Mouse (Mus musculus) myocyte (in vitro differentiated cells): Measurements from ENCODE around the gene Colec11. TPM values are rescaled to one million over a fixed set of nuclear protein-coding genes. Genes with fewer than 3 reads are reported as not detected.
A peak's percentile ranks its signal among the peaks of the same experiment; 100 is the strongest.

Experiments
- H3K27me3 ChIP-seq: one replicate; pipeline ENCODE4 v1.6.1; 2011; ENCODE audit not compliant: control insufficient read depth, insufficient read depth, insufficient read length
- H3K36me3 ChIP-seq: one replicate; pipeline ENCODE4 v1.6.1; 2011; ENCODE audit not compliant: control insufficient read depth, insufficient read depth
- H3K4me2 ChIP-seq: one replicate; pipeline ENCODE4 v1.6.1; 2011; ENCODE audit warnings: low read depth, control low read depth
- H3K4me3 ChIP-seq: one replicate; pipeline ENCODE4 v1.5.1; 2011; ENCODE audit warnings: mild to moderate bottlenecking, control low read depth, moderate library complexity
- H3K79me2 ChIP-seq: one replicate; pipeline ENCODE4 v1.6.1; 2011; ENCODE audit not compliant: control insufficient read depth, insufficient read depth
- H3ac ChIP-seq: one replicate; pipeline ENCODE4 v1.6.1; 2011; ENCODE audit not compliant: control insufficient read depth, insufficient read length
- CEBPB ChIP-seq: IDR thresholded peaks from 2 replicates; pipeline ENCODE4 v1.6.1; 2011; ENCODE audit warnings: mild to moderate bottlenecking, moderate library complexity; ENCODE audit not compliant: poor library complexity, insufficient read depth, severe bottlenecking
- E2F4 ChIP-seq: IDR thresholded peaks from one replicate; pipeline ENCODE4 v1.6.1; 2011; ENCODE audit warnings: mild to moderate bottlenecking, control low read depth, moderate library complexity; ENCODE audit not compliant: insufficient read depth
- MAX ChIP-seq: IDR thresholded peaks from one replicate; pipeline ENCODE4 v1.6.1; 2011; ENCODE audit warnings: low read depth, mild to moderate bottlenecking, control low read depth
- MYOD1 ChIP-seq, 3 experiments: IDR thresholded peaks; one replicate each; pipeline ENCODE4 v1.6.1; 2011; ENCODE audit warnings: control low read depth in 2 of 3, low read depth in 2 of 3, mild to moderate bottlenecking in 2 of 3, moderate library complexity in 1 of 3; ENCODE audit not compliant: insufficient read length in 2 of 3, control insufficient read depth in 1 of 3
- MYOG ChIP-seq, 3 experiments: IDR thresholded peaks; one replicate each; pipeline ENCODE4 v1.6.1; 2011; ENCODE audit warnings: control low read depth in 2 of 3, low read depth in 2 of 3, mild to moderate bottlenecking in 2 of 3; ENCODE audit not compliant: insufficient read length in 2 of 3, control insufficient read depth in 1 of 3, insufficient read depth in 1 of 3
- POLR2A ChIP-seq: IDR thresholded peaks from one replicate; pipeline ENCODE4 v1.6.1; 2011; ENCODE audit warnings: low read depth, mild to moderate bottlenecking, control low read depth, moderate library complexity; ENCODE audit not compliant: insufficient read length
- POLR2AphosphoS2 ChIP-seq: IDR thresholded peaks from one replicate; pipeline ENCODE4 v1.6.1; 2011; ENCODE audit warnings: low read depth, control low read depth; ENCODE audit not compliant: insufficient read length
- REST ChIP-seq: IDR thresholded peaks from one replicate; pipeline ENCODE4 v1.6.1; 2011; ENCODE audit warnings: mild to moderate bottlenecking, control low read depth, moderate library complexity; ENCODE audit not compliant: insufficient read depth, insufficient read length
- SRF ChIP-seq: IDR thresholded peaks from one replicate; pipeline ENCODE4 v1.6.1; 2011; ENCODE audit warnings: low read depth; ENCODE audit not compliant: control insufficient read depth, insufficient read length
- TCF12 ChIP-seq: IDR thresholded peaks from one replicate; pipeline ENCODE4 v1.6.1; 2011; ENCODE audit warnings: mild to moderate bottlenecking, control low read depth; ENCODE audit not compliant: poor library complexity, insufficient read depth, severe bottlenecking
- TCF3 ChIP-seq: IDR thresholded peaks from one replicate; pipeline ENCODE4 v1.6.1; 2011; ENCODE audit warnings: low read depth, control low read depth; ENCODE audit not compliant: insufficient read length
- USF1 ChIP-seq: IDR thresholded peaks from one replicate; pipeline ENCODE4 v1.6.1; 2011; ENCODE audit warnings: low read depth, mild to moderate bottlenecking, control low read depth, moderate library complexity
- polyA plus RNA-seq: library from polyadenylated mRNA; unstranded; fragments of >200 nt; fragmentation: generic; extraction: Trizol; gene quantifications from one replicate; pipeline ENCODE4 v1.2.1, GENCODE M21; 2012; ENCODE audit warnings: missing spikeins

Colec11 gene
- polyA plus RNA-seq, 1 experiment = 0.06 TPM

DNA sequence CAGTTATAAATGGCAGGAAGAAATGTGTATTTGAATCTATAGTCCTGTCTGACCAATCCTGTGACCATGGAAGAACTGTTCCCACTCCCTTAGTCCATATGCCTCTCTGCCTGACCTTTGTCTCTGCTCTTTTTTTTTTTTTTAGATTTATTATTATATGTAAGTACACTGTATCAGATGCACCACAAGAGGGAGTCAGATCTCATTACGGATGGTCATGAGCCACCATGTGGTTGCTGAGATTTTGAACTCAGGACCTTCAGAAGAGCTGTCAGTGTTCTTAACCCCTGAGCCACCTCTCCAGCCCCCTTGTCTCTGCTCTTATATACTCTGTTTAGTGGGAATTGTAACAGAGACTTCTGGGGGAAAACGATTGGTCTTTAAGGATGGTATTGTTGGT lies 15.6 kb upstream of the Colec11 start:
- Histone ChIP-seq H3K36me3 (peaks cover 1% of the 10 kb centered on the region), H3K79me2 (peaks cover 19% of the 10 kb centered on the region), H3ac (no peak overlapping the region), H3K4me3 (no peak overlapping the region), H3K4me2 (no peak overlapping the region), H3K27me3 (no peaks in the 10 kb centered on the region)
- TF ChIP-seq USF1 (no peak), SRF (no peak), REST (no peak), TCF12 (no peak), MYOD1 (IDR thresholded peaks at IDR 0.05; ENCODE audit: control insufficient read depth in 1 of 3, insufficient read length in 2 of 3, low read depth in 2 of 3) (no peak), MYOG (IDR thresholded peaks at IDR 0.05; ENCODE audit: control insufficient read depth in 1 of 3, insufficient read depth in 1 of 3, insufficient read length in 2 of 3, low read depth in 2 of 3) (no peak), POLR2AphosphoS2 (no peak), CEBPB (no peak), MAX (no peak)

DNA sequence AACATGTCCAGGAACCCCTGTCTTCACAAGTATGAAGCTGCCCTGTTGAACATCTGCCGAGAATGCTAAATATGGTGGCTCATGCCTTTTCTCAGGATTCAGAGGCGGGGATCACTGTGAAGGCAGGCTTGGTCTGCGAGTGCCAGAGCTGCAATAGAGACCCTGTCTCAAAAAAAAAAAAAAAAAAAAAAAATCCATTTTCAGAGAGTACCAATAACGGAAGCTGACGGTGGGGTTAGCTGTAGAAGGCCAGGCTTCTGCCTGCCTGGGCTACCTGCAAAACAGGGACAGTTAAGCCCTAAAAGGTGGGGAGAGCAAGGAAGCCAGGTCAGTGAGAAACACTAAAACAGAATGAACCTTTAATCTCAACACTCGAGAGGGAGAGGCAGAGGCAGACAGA lies 13.4 kb upstream of the Colec11 start:
- Histone ChIP-seq H3K4me3 (peak overlapping the region; percentile 76), H3K79me2 (peaks cover 37% of the 10 kb centered on the region), H3K4me2 (peak overlapping the region; percentile 79), H3K36me3 (peaks cover 23% of the 10 kb centered on the region), H3ac (no peak overlapping the region), H3K27me3 (no peaks in the 10 kb centered on the region)
- TF ChIP-seq TCF12 (no peak), POLR2AphosphoS2 (no peak), CEBPB (no peak), MAX (no peak), MYOD1 (IDR thresholded peaks at IDR 0.05; ENCODE audit: control insufficient read depth in 1 of 3, insufficient read length in 2 of 3, low read depth in 2 of 3) (no peak), MYOG (IDR thresholded peaks at IDR 0.05; ENCODE audit: control insufficient read depth in 1 of 3, insufficient read depth in 1 of 3, insufficient read length in 2 of 3, low read depth in 2 of 3) (no peak), POLR2A (no peak), E2F4 (no peak), USF1 (no peak), TCF3 (no peak), SRF (no peak), REST (no peak)

DNA sequence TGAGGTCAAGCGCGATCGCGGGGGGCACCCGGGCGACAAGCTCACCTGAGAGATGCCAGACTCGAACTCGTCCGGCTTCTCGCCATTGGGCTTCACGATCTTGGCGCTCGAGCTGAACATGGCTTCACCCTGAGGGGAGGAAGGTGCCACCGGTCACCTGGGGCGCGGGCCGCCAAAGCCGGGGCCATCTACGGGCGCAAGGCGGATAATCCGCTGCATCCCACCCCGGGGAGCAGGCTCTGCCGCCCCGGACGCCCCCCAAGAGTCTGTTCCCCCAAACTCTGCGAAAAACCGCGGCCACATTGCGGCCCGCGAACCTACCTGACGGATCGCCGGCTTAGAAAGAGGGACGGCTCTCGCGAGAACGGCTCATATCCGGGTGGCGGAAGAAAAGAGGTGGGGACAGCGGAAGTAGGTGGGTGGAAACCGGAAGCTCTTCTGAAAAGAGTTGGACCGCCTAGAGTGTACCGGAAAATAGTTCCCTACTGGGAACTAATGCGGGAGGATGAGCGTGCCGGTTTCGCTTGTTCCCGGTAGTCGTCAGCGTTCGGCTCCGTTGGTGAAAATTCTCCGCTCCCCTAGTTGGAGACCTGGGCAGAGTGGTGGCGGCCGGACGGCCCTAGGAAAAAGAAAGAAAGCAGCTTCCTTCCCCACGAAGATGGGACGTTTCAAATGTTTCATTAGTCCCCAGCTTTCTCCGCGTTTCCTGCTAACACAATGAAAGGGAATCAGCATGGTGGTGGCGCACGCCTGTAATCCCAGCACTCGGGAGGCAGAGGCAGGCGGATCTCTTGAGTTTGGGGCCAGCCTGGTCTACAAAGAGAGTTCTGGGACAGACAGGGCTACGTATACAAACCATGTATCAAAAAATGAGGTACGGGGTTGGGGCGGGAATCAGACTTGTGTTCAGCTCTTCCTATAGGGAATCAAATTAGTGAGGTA lies 12.6 kb upstream of the Colec11 start, which contains the start of gene Rps7:
TSS of gene Rps7 (minus strand) at position 419 of the 942 bp plus-strand sequence.
- Histone ChIP-seq H3K4me2 (peak within 1 kb of the TSS; percentile 83), H3K79me2 (peaks cover 37% of the 10 kb centered on the region), H3K36me3 (peaks cover 30% of the 10 kb centered on the region), H3K27me3 (no peaks in the 10 kb centered on the region), H3K4me3 (peak within 1 kb of the TSS; percentile 76), H3ac (peak within 1 kb of the TSS; percentile 73)
- TF ChIP-seq E2F4 (peak; percentile 8), SRF (no peak), MAX (no peak), TCF3 (no peak), USF1 (no peak), POLR2A (peak; percentile 73), POLR2AphosphoS2 (peak; percentile 72)

DNA sequence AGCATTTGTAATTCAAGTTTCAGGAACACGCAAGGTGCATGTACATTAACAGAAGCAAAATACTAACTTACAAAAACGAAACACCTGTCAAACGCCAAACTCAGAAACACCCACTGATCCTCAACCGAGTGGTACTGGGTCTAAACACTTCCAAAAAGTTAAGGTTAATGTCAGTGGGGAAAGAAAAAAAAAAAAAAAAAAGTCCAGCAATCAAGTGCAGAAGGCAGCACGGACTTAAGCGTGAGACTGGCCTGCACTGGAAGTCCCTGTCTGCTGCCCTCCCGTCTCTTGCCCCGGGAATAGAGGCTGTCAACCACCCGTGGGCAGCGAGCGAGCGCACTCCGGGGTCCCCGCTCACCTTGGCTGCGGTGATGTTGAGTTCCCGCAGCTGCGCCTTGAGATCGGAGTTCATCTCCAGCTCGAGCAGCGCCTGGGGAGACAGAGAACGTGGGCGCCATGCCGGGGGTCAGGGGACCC lies 11.9 kb upstream of the Colec11 start:
- H3K36me3 ChIP-seq = peaks cover 36% of the 10 kb centered on the region
- TF ChIP-seq E2F4 (no peak), REST (no peak)
- H3K79me2 ChIP-seq = peaks cover 37% of the 10 kb centered on the region
- H3ac ChIP-seq = peak overlapping the region; percentile 73
- peak overlapping the region; percentile 76 for H3K4me3 ChIP-seq
- H3K4me2 ChIP-seq = peak overlapping the region; percentile 83
- no peaks in the 10 kb centered on the region for H3K27me3 ChIP-seq

DNA sequence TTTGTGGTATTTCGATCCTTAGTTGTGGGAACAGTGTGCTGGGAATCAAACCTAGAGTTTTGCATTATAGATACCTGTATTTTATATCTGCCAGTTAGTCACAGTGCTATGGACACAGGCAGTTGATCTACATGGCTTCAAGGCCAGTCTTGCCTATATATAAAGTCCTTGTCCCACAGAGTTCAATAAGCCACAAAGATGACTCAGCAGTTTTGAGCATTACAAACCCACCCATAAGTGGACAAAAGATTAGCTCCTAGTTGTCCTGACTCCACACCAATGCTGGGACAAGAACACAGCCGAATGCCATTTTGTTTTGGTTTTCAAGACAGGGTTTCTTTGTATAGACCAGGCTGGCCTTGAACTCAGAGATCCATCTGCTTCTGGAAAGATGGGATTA lies 5.3 kb upstream of the Colec11 start:
- Histone ChIP-seq H3K4me3 (no peak overlapping the region), H3K79me2 (peaks cover 15% of the 10 kb centered on the region), H3ac (no peak overlapping the region), H3K4me2 (no peak overlapping the region), H3K27me3 (no peaks in the 10 kb centered on the region), H3K36me3 (peaks cover 47% of the 10 kb centered on the region)
- TF ChIP-seq POLR2AphosphoS2 = no peak
